Mouse (Mus musculus) testis, adult 2 months (tissue): ENCODE data around the gene Gm42715. TPM values are rescaled to one million over a fixed set of nuclear protein-coding genes. Genes with fewer than 3 reads are reported as not detected.

Source experiments
- H3K27ac ChIP-seq: fragments of 200-500 bp; 2 replicates; pipeline ENCODE4 v1.5.1; 2012; ENCODE audit warnings: low read depth, low read length; ENCODE audit not compliant: control insufficient read depth, insufficient read depth
- H3K27me3 ChIP-seq: fragments of 200-500 bp; 2 replicates; pipeline ENCODE4 v1.6.1; 2012; ENCODE audit warnings: mild to moderate bottlenecking, low read length, moderate library complexity; ENCODE audit not compliant: control insufficient read depth, insufficient read depth
- H3K36me3 ChIP-seq: fragments of 200-500 bp; 2 replicates; pipeline ENCODE4 v1.6.1; 2012; ENCODE audit warnings: mild to moderate bottlenecking, low read length; ENCODE audit not compliant: control insufficient read depth, insufficient read depth
- H3K4me1 ChIP-seq: fragments of 200-500 bp; 2 replicates; pipeline ENCODE4 v1.6.1; 2012; ENCODE audit warnings: low read length; ENCODE audit not compliant: control insufficient read depth, insufficient read depth
- H3K4me3 ChIP-seq: fragments of 200-500 bp; 2 replicates; pipeline ENCODE4 v1.5.1; 2012; ENCODE audit warnings: low read depth, mild to moderate bottlenecking, low read length, moderate library complexity, mixed read lengths; ENCODE audit not compliant: control insufficient read depth
- CTCF ChIP-seq: fragments of 200-500 bp; IDR thresholded peaks from 2 replicates; pipeline ENCODE4 v1.5.1; 2012; ENCODE audit warnings: low read depth, mild to moderate bottlenecking, inconsistent platforms, low read length, moderate library complexity; ENCODE audit not compliant: control insufficient read depth, insufficient read depth, insufficient replicate concordance
- POLR2A ChIP-seq: fragments of 200-500 bp; IDR thresholded peaks from 2 replicates; pipeline ENCODE4 v1.6.1; 2012; ENCODE audit warnings: low read depth, mild to moderate bottlenecking, inconsistent platforms, low read length, moderate library complexity; ENCODE audit not compliant: control insufficient read depth
- polyA plus RNA-seq: library from polyadenylated mRNA; depleted of rRNA; stranded (reverse); fragments of >200 nt; gene quantifications from 2 replicates; pipeline ENCODE4 v1.2.3, GENCODE M21; 2012; rRNA removed

The Gm42715 gene
- polyA plus RNA-seq, 1 experiment = 6.1 TPM

GRCm38 (mm10) chr7:127614091-127614490 is 94.7 kb downstream of the Gm42715 start:
- Histone ChIP-seq H3K36me3 (no peaks in the 10 kb centered on the region), H3K4me1 (peaks cover 29% of the 10 kb centered on the region), H3K27me3 (no peaks in the 10 kb centered on the region), H3K4me3 (peak overlapping the region; percentile 97), H3K27ac (no peak overlapping the region)
- no peak for TF ChIP-seq CTCF

DNA sequence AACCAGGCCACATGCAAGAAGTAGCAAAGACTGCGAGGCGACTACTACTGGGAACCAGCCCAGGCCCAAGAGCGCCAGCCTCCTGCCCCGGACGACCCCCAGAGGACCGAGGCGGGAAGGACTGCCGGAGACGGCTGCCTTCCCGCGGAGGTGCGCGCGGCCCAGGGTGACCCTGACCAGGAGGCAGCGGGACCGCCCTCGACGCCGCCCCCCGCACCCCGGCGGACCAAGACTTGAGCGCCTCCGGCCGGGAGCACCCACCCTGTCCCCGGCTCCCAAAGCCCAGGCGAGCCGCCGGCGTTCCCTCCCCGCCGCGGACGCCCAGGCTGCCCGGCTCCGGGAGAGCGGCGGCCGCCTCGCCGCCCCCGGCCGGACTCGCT is 95.1 kb downstream of the Gm42715 start:
- TF ChIP-seq POLR2A (no peak), CTCF (no peak)
- H3K4me1 ChIP-seq = peaks cover 29% of the 10 kb centered on the region
- H3K36me3 ChIP-seq = no peaks in the 10 kb centered on the region
- peak overlapping the region; percentile 97 for H3K4me3 ChIP-seq
- H3K27me3 ChIP-seq = no peaks in the 10 kb centered on the region
- no peak overlapping the region for H3K27ac ChIP-seq

- Histone ChIP-seq H3K36me3 (no peaks in the 10 kb centered on the region), H3K27me3 (no peaks in the 10 kb centered on the region), H3K4me3 (peak within 1 kb of the TSS; percentile 97), H3K4me1 (peaks cover 29% of the 10 kb centered on the region), H3K27ac (peak within 1 kb of the TSS; percentile 89)
- no peak; the same call in none of the 2 replicates for TF ChIP-seq POLR2A
- TF ChIP-seq CTCF = no peak
Observed at GRCm38 (mm10) chr7:127614891-127615843, 95.8 kb downstream of the Gm42715 start, which contains the start of gene Zfp629. TSS of gene Zfp629 (minus strand) at chr7:127615797.

- Histone ChIP-seq H3K4me3 (peak overlapping the region; percentile 10; the same call in 1 of the 2 replicates), H3K4me1 (peaks cover 24% of the 10 kb centered on the region), H3K36me3 (no peaks in the 10 kb centered on the region), H3K27me3 (no peaks in the 10 kb centered on the region), H3K27ac (no peak overlapping the region)
- TF ChIP-seq POLR2A = no peak
- no peak for TF ChIP-seq CTCF
Observed at GRCm38 (mm10) chr7:127616336-127616735, 97.0 kb downstream of the Gm42715 start.

Other genes starting within 250 kb of the Gm42715 start
- 79.1 and 84.0 TPM in 2 replicates for gene Sephs2, start 245.5 kb upstream of the Gm42715 start, polyA plus RNA-seq
- 0.79 and 0.93 TPM in 2 replicates for gene Itgal, start 223.3 kb upstream of the Gm42715 start, polyA plus RNA-seq
- 42.7 and 45.0 TPM in 2 replicates for gene Zfp768, start 174.0 kb upstream of the Gm42715 start, polyA plus RNA-seq
- gene Zfp747, start 143.5 kb upstream of the Gm42715 start, polyA plus RNA-seq = 1.0 and 1.4 TPM in 2 replicates
- gene 9130019O22Rik, start 132.4 kb upstream of the Gm42715 start, polyA plus RNA-seq = 0.32 and 0.37 TPM in 2 replicates
- 6.2 and 6.7 TPM in 2 replicates for gene E430018J23Rik, start 126.0 kb upstream of the Gm42715 start, polyA plus RNA-seq
- gene Zfp764, start 112.8 kb upstream of the Gm42715 start, polyA plus RNA-seq = 0.30 and 0.31 TPM in 2 replicates
- gene Zfp688, start 97.5 kb upstream of the Gm42715 start, polyA plus RNA-seq = 18.6 and 30.1 TPM in 2 replicates
- 11.2 and 12.7 TPM in 2 replicates for gene Zfp689, start 70.4 kb upstream of the Gm42715 start, polyA plus RNA-seq
- gene Prr14, start 60.0 kb upstream of the Gm42715 start, polyA plus RNA-seq = 55.4 and 58.4 TPM in 2 replicates
- gene Fbrs, start 40.4 kb upstream of the Gm42715 start, polyA plus RNA-seq = 42.8 and 44.8 TPM in 2 replicates
- 13.7 and 20.0 TPM in 2 replicates for gene Srcap, start 7.6 kb upstream of the Gm42715 start, polyA plus RNA-seq
- gene Tmem265, start 41.8 kb downstream of the Gm42715 start, polyA plus RNA-seq = 4.3 and 4.5 TPM in 2 replicates
- gene Phkg2, start 53.8 kb downstream of the Gm42715 start, polyA plus RNA-seq = 1,776 and 1,820 TPM in 2 replicates
- 200 and 220 TPM in 2 replicates for gene Ccdc189, start 69.0 kb downstream of the Gm42715 start, polyA plus RNA-seq
- 56.5 and 63.5 TPM in 2 replicates for gene Rnf40, start 69.2 kb downstream of the Gm42715 start, polyA plus RNA-seq
- 10.4 and 14.9 TPM in 2 replicates for gene Zfp629, start 96.2 kb downstream of the Gm42715 start, polyA plus RNA-seq
- 69.0 and 79.6 TPM in 2 replicates for gene Bcl7c, start 189.3 kb downstream of the Gm42715 start, polyA plus RNA-seq
- gene Ctf1, start 193.2 kb downstream of the Gm42715 start, polyA plus RNA-seq = 4.7 and 5.1 TPM in 2 replicates
- 0.07 TPM in 1 of 2 replicates, not detected in the other for gene Ctf2, start 212.6 kb downstream of the Gm42715 start, polyA plus RNA-seq
- 36.9 and 37.2 TPM in 2 replicates for gene Fbxl19, start 225.0 kb downstream of the Gm42715 start, polyA plus RNA-seq